11 mouse cellular contexts compared by ENCODE assay signal in genomic region chr3:38860683-38861082, GRCm38 (mm10). TPM values are rescaled to one million over a fixed set of nuclear protein-coding genes. Genes with fewer than 3 reads are reported as not detected.
DNase-seq lines count a peak whose midpoint lies in the region; ATAC-seq and TF ChIP-seq lines count a peak whose summit lies in the region.
"Had no signal": no experiment of that assay in that cellular context is flagged by ENCODE, and none has a peak within 500 bp of the region (broad histone marks: within the 10 kb centered on the region; RNA-seq: fewer than 3 reads in every experiment).

No protein-coding gene starts in this region.

- no peaks in the 10 kb centered on the region for H3K4me1 ChIP-seq in forebrain, embryonic 13.5 days
- H3K4me1 ChIP-seq in forebrain, embryonic 12.5 days = 0 out of 2 replicates have a peak, but pooled peaks cover 4% of the 10 kb centered on the region
- no peaks in the 10 kb centered on the region for H3K4me1 ChIP-seq in lung, embryonic 14.5 days (ENCODE audit: insufficient read depth)
- H3K4me1 ChIP-seq in embryonic facial prominence, embryonic 14.5 days (ENCODE audit: control insufficient read depth, insufficient read depth, low read length) = no peaks in the 10 kb centered on the region
- H3K4me1 ChIP-seq in midbrain, embryonic 14.5 days (ENCODE audit: control insufficient read depth, insufficient read depth, low read length) = no peaks in the 10 kb centered on the region

- no peak overlapping the region for H3K9ac ChIP-seq in forebrain, embryonic 13.5 days
- no peak overlapping the region for H3K9ac ChIP-seq in forebrain, embryonic 12.5 days
- no peak overlapping the region for H3K9ac ChIP-seq in lung, embryonic 14.5 days
- no peak overlapping the region for H3K9ac ChIP-seq in embryonic facial prominence, embryonic 14.5 days (ENCODE audit: low read depth, low read length)
- no peak overlapping the region for H3K9ac ChIP-seq in midbrain, embryonic 14.5 days (replicated peaks; ENCODE audit: low read length)

- H3K4me3 ChIP-seq in forebrain, embryonic 13.5 days = no peak overlapping the region
- no peak overlapping the region for H3K4me3 ChIP-seq in forebrain, embryonic 12.5 days (replicated peaks)
- no peak overlapping the region for H3K4me3 ChIP-seq in lung, embryonic 14.5 days (ENCODE audit: low read depth, low read length)
- H3K4me3 ChIP-seq in embryonic facial prominence, embryonic 14.5 days (ENCODE audit: low read depth, low read length) = no peak overlapping the region
- H3K4me3 ChIP-seq in midbrain, embryonic 14.5 days (replicated peaks; ENCODE audit: low read depth, low read length) = no peak overlapping the region

- peak; percentile 50 for DNase-seq in lung, embryonic 14.5 days
- DNase-seq in lung, postnatal 10 days = no peak
- DNase-seq in embryonic facial prominence, embryonic 14.5 days (ENCODE audit: low spot score) = peak; percentile 46
- peak; percentile 70 for DNase-seq in midbrain, embryonic 14.5 days
- no peak for DNase-seq in MN1 (ENCODE audit: low spot score)
- DNase-seq in right cerebral cortex, postnatal 4 days = no peak
- DNase-seq: cerebellum, adult 11 months; gastrocnemius, postnatal 36 days; lung, postnatal 14 days had no signal

- H3K4me2 ChIP-seq in forebrain, embryonic 13.5 days = no peak overlapping the region
- no peak overlapping the region for H3K4me2 ChIP-seq in forebrain, embryonic 12.5 days
- no peak overlapping the region for H3K4me2 ChIP-seq in lung, embryonic 14.5 days
- H3K4me2 ChIP-seq in embryonic facial prominence, embryonic 14.5 days (ENCODE audit: low read depth, low read length) = no peak overlapping the region
- H3K4me2 ChIP-seq in midbrain, embryonic 14.5 days (ENCODE audit: low read length) = no peak overlapping the region

- H3K36me3 ChIP-seq in forebrain, embryonic 13.5 days (ENCODE audit: poor library complexity, severe bottlenecking) = no peaks in the 10 kb centered on the region
- no peaks in the 10 kb centered on the region for H3K36me3 ChIP-seq in forebrain, embryonic 12.5 days (replicated peaks)
- H3K36me3 ChIP-seq in lung, embryonic 14.5 days (ENCODE audit: insufficient read depth) = no peaks in the 10 kb centered on the region
- no peaks in the 10 kb centered on the region for H3K36me3 ChIP-seq in embryonic facial prominence, embryonic 14.5 days (ENCODE audit: control insufficient read depth, insufficient read depth, low read length)
- no peaks in the 10 kb centered on the region for H3K36me3 ChIP-seq in midbrain, embryonic 14.5 days (ENCODE audit: control insufficient read depth, insufficient read depth, low read length)

- no peaks in the 10 kb centered on the region for H3K9me3 ChIP-seq in forebrain, embryonic 13.5 days (replicated peaks)
- H3K9me3 ChIP-seq in forebrain, embryonic 12.5 days = no peaks in the 10 kb centered on the region
- no peaks in the 10 kb centered on the region for H3K9me3 ChIP-seq in lung, embryonic 14.5 days (ENCODE audit: low read depth, low read length)
- H3K9me3 ChIP-seq in embryonic facial prominence, embryonic 14.5 days (ENCODE audit: control insufficient read depth, low read length) = no peaks in the 10 kb centered on the region
- no peaks in the 10 kb centered on the region for H3K9me3 ChIP-seq in midbrain, embryonic 14.5 days (ENCODE audit: control insufficient read depth, low read length)

- H3K27me3 ChIP-seq in forebrain, embryonic 13.5 days = no peaks in the 10 kb centered on the region
- no peaks in the 10 kb centered on the region for H3K27me3 ChIP-seq in forebrain, embryonic 12.5 days
- H3K27me3 ChIP-seq in lung, embryonic 14.5 days (ENCODE audit: insufficient read depth, low read length) = no peaks in the 10 kb centered on the region
- no peaks in the 10 kb centered on the region for H3K27me3 ChIP-seq in embryonic facial prominence, embryonic 14.5 days (replicated peaks; ENCODE audit: control insufficient read depth, insufficient read depth, low read length)
- no peaks in the 10 kb centered on the region for H3K27me3 ChIP-seq in midbrain, embryonic 14.5 days (ENCODE audit: control insufficient read depth, insufficient read depth, low read length)

- peak; percentile 30; the same call in 1 of the 2 replicates for ATAC-seq in forebrain, embryonic 13.5 days
- ATAC-seq in forebrain, embryonic 12.5 days (ENCODE audit: low FRiP score) = no peak
- ATAC-seq in lung, embryonic 14.5 days (ENCODE audit: insufficient read depth) = no peak
- 0 out of 2 replicates have a peak, but pooled peaks have one; percentile 33 for ATAC-seq in embryonic facial prominence, embryonic 14.5 days (ENCODE audit: low read depth)
- ATAC-seq in midbrain, embryonic 14.5 days (ENCODE audit: low FRiP score, low TSS enrichment) = no peak

- TF ChIP-seq CTCF in lung, embryonic 14.5 days (IDR thresholded peaks at IDR 0.05; ENCODE audit: low read depth) = peak; percentile 44

- 30% methylated on average over 5 of the region's 5 CpGs for WGBS in forebrain, embryonic 13.5 days
- WGBS in forebrain, embryonic 12.5 days = 39% methylated on average over 5 of the region's 5 CpGs
- WGBS in lung, embryonic 14.5 days = 35% methylated on average over 5 of the region's 5 CpGs
- 24% methylated on average over 5 of the region's 5 CpGs for WGBS in embryonic facial prominence, embryonic 14.5 days
- WGBS in midbrain, embryonic 14.5 days = 40% methylated on average over 5 of the region's 5 CpGs

- no peak overlapping the region for H3K27ac ChIP-seq in forebrain, embryonic 13.5 days
- no peak overlapping the region for H3K27ac ChIP-seq in forebrain, embryonic 12.5 days
- H3K27ac ChIP-seq in lung, embryonic 14.5 days (ENCODE audit: low read depth) = no peak overlapping the region
- no peak overlapping the region for H3K27ac ChIP-seq in embryonic facial prominence, embryonic 14.5 days (replicated peaks; ENCODE audit: low read depth, low read length)
- no peak overlapping the region for H3K27ac ChIP-seq in midbrain, embryonic 14.5 days (replicated peaks; ENCODE audit: low read depth, low read length)

RNA-seq across cellular contexts. Expression of gene Fat4, which starts 26.1 kb away (rescaled TPM):
- polyA plus RNA-seq in forebrain, embryonic 13.5 days (2015; fragmentation: Nextera tagmentation; extraction: Ambion mirVana) = 9.7 TPM in 2 replicates
- 14.2 and 15.6 TPM in 2 replicates for polyA plus RNA-seq in forebrain, embryonic 12.5 days (2016; fragmentation: Nextera tagmentation; extraction: Ambion mirVana)
- polyA plus RNA-seq in lung, embryonic 14.5 days (2014; fragmentation: Nextera tagmentation; extraction: Ambion mirVana) = 9.3 and 9.7 TPM in 2 replicates
- polyA plus RNA-seq in embryonic facial prominence, embryonic 14.5 days (2014; fragmentation: Nextera tagmentation; extraction: Ambion mirVana) = 16.6 and 17.7 TPM in 2 replicates
- 13.4 and 14.6 TPM in 2 replicates for polyA plus RNA-seq in midbrain, embryonic 14.5 days (2014; fragmentation: Nextera tagmentation; extraction: Ambion mirVana)

Comparison
In these comparisons a context has a peak if more than half of its experiments do, and no peak if none do; other contexts are left out.
1. ATAC-seq: peak in forebrain, embryonic 13.5 days (single experiment) and embryonic facial prominence, embryonic 14.5 days (single experiment); none in forebrain, embryonic 12.5 days (single experiment), lung, embryonic 14.5 days (single experiment) and midbrain, embryonic 14.5 days (single experiment).
2. DNase-seq: peak in lung, embryonic 14.5 days (single experiment), embryonic facial prominence, embryonic 14.5 days (single experiment) and midbrain, embryonic 14.5 days (single experiment); none in lung, postnatal 10 days (single experiment), MN1 (single experiment) and right cerebral cortex, postnatal 4 days (single experiment).